Mouse (Mus musculus) forebrain, embryonic 11.5 days (tissue): Measurements from ENCODE around the gene Mrgprb5. TPM values are rescaled to one million over a fixed set of nuclear protein-coding genes. Genes with fewer than 3 reads are reported as not detected.

Experiments
- ATAC-seq: fragments of 200-750 bp; cut with Nextera tagmentation; replicated peaks from 2 replicates; pipeline ENCODE4 v1.8.0; 2017; ENCODE audit warnings: moderate TSS enrichment; ENCODE audit not compliant: low FRiP score
- DNase-seq: peaks from one replicate; pipeline ENCODE4 v3.0.0-alpha.2; 2017; ENCODE audit warnings: low spot score
- H3K27ac ChIP-seq: fragments of 300-500 bp; sonication (generic); 2 replicates; pipeline ENCODE4 v1.5.1; 2014; ENCODE audit warnings: low read depth, low read length
- H3K27me3 ChIP-seq: fragments of 300-500 bp; sonication (generic); 2 replicates; pipeline ENCODE4 v1.6.1; 2014; ENCODE audit warnings: mild to moderate bottlenecking, low read length, mixed read lengths; ENCODE audit not compliant: control insufficient read depth, insufficient read depth
- H3K36me3 ChIP-seq: fragments of 300-500 bp; sonication (generic); 2 replicates; pipeline ENCODE4 v1.6.1; 2014; ENCODE audit warnings: mild to moderate bottlenecking, low read length, moderate library complexity, mixed read lengths; ENCODE audit not compliant: control insufficient read depth, insufficient read depth
- H3K4me1 ChIP-seq: fragments of 300-500 bp; sonication (generic); replicated peaks from 2 replicates; pipeline ENCODE4 v1.6.1; 2014; ENCODE audit warnings: low read length, mixed read lengths; ENCODE audit not compliant: control insufficient read depth, insufficient read depth
- H3K4me2 ChIP-seq: fragments of 300-500 bp; sonication (generic); 2 replicates; pipeline ENCODE4 v1.6.1; 2014; ENCODE audit warnings: low read depth, mild to moderate bottlenecking, low read length, moderate library complexity, mixed read lengths; ENCODE audit not compliant: severe bottlenecking
- H3K4me3 ChIP-seq: fragments of 300-500 bp; sonication (generic); 2 replicates; pipeline ENCODE4 v1.5.1; 2014; ENCODE audit warnings: low read depth, low read length
- H3K9ac ChIP-seq: fragments of 300-500 bp; sonication (generic); 2 replicates; pipeline ENCODE4 v1.6.1; 2014; ENCODE audit warnings: low read length
- H3K9me3 ChIP-seq: fragments of 300-500 bp; sonication (generic); 2 replicates; pipeline ENCODE4 v1.6.1; 2016; ENCODE audit warnings: low read length, mixed read lengths; ENCODE audit not compliant: control insufficient read depth
- WGBS: fragments of 180-500 bp; shearing (Covaris S2); extraction: QIAGEN DNeasy Blood & Tissue Kit; methylation state at CpG from one replicate; pipeline ENCODE4 v1.1.7; 2014; 5-methylcytosine and 5-hydroxymethylcytosine counted together
- polyA plus RNA-seq: library from polyadenylated mRNA; unstranded; fragments of >200 nt; fragmentation: Nextera tagmentation; extraction: Ambion mirVana; gene quantifications from 2 replicates; pipeline ENCODE4 v1.2.1, GENCODE M21; 2014

Gene Mrgprb5
- polyA plus RNA-seq, 1 experiment from 2014 or later = not detected

GRCm38 (mm10) chr7:48123806-48124205 is 45.0 kb downstream of the Mrgprb5 start:
- Histone ChIP-seq H3K9ac (no peak overlapping the region), H3K27me3 (no peaks in the 10 kb centered on the region), H3K4me1 (no peaks in the 10 kb centered on the region), H3K36me3 (no peaks in the 10 kb centered on the region), H3K27ac (no peak overlapping the region), H3K4me3 (no peak overlapping the region), H3K9me3 (no peaks in the 10 kb centered on the region), H3K4me2 (no peak overlapping the region)
- ATAC-seq (no peak), DNase-seq (no peak)
- 80% methylated on average over 5 of the region's 5 CpGs for WGBS

Other genes with a start within 250 kb of the Mrgprb5 start
- gene Mrgpra4, start 186.9 kb downstream of the Mrgprb5 start, polyA plus RNA-seq = not detected in 2 replicates
- gene Mrgprx1, start 141.4 kb downstream of the Mrgprb5 start, polyA plus RNA-seq = not detected in 2 replicates
- gene Mrgprb4, start 30.3 kb upstream of the Mrgprb5 start, polyA plus RNA-seq = not detected in 2 replicates
- gene Mrgprb8, start 219.5 kb upstream of the Mrgprb5 start, polyA plus RNA-seq = not detected in 2 replicates